Mouse (Mus musculus): ENCODE measurements at regions not wholly inside any gene's neighbourhood (a gene's known extent, or its start where the extent isn't known, plus 50 kb on each side); places are given as distances from the start of the nearest gene placed in this dataset.
A peak's percentile ranks its signal among the peaks of the same experiment; 100 is the strongest.

GRCm38 (mm10) chr8:44094818-44095217 lies 385.0 kb upstream of the Adam34 start:
- H3K79me3 ChIP-seq (ENCODE audit: low read depth), result no peaks in the 10 kb centered on the region
- H3K36me3 ChIP-seq (ENCODE audit: control insufficient read depth, insufficient read depth), result no peaks in the 10 kb centered on the region
- TF ChIP-seq MAX (IDR thresholded peaks at IDR 0.05) (peak; percentile 49), CTCF (IDR thresholded peaks at IDR 0.05; ENCODE audit: control insufficient read depth, insufficient read depth, insufficient read length) (no peak), MYOD1 (IDR thresholded peaks at IDR 0.05; ENCODE audit: control insufficient read depth, insufficient read length, low read depth) (no peak), USF1 (IDR thresholded peaks at IDR 0.05; ENCODE audit: low read depth) (no peak), FOSL1 (IDR thresholded peaks at IDR 0.05; ENCODE audit: insufficient read depth, low read length, poor library complexity, severe bottlenecking) (peak; percentile 70), MYOG (IDR thresholded peaks at IDR 0.05; ENCODE audit: control insufficient read depth, extremely low read depth, insufficient read length) (no peak), CEBPB (IDR thresholded peaks at IDR 0.05; ENCODE audit: low read depth) (peak; percentile 83)
- no peak overlapping the region for H3K4me3 ChIP-seq (ENCODE audit: insufficient read depth, poor library complexity, severe bottlenecking)
- no peaks in the 10 kb centered on the region for H3K79me2 ChIP-seq (ENCODE audit: control insufficient read depth, insufficient read depth)
- no peak overlapping the region for H3ac ChIP-seq (ENCODE audit: control insufficient read depth, insufficient read length, low read depth)
- H3K27me3 ChIP-seq (ENCODE audit: control insufficient read depth, insufficient read depth, insufficient read length), result no peaks in the 10 kb centered on the region

GRCm38 (mm10) chr8:44093491-44093890 lies 383.6 kb upstream of the Adam34 start:
- TF ChIP-seq MYOG (IDR thresholded peaks at IDR 0.05; ENCODE audit: control insufficient read depth, extremely low read depth, insufficient read length), result no peak
- peak; percentile 42 for TF ChIP-seq USF1 (IDR thresholded peaks at IDR 0.05; ENCODE audit: low read depth)
- peak; percentile 57 for TF ChIP-seq MAX (IDR thresholded peaks at IDR 0.05)
- peak; percentile 1 for TF ChIP-seq FOSL1 (IDR thresholded peaks at IDR 0.05; ENCODE audit: insufficient read depth, low read length, poor library complexity, severe bottlenecking)
- TF ChIP-seq CEBPB (IDR thresholded peaks at IDR 0.05; ENCODE audit: low read depth), result no peak
- Histone ChIP-seq H3K79me3 (ENCODE audit: low read depth) (no peaks in the 10 kb centered on the region), H3K27me3 (ENCODE audit: control insufficient read depth, insufficient read depth, insufficient read length) (no peaks in the 10 kb centered on the region), H3K4me3 (ENCODE audit: insufficient read depth, poor library complexity, severe bottlenecking) (no peak overlapping the region), H3K79me2 (ENCODE audit: control insufficient read depth, insufficient read depth) (no peaks in the 10 kb centered on the region), H3ac (ENCODE audit: control insufficient read depth, insufficient read length, low read depth) (no peak overlapping the region), H3K36me3 (ENCODE audit: control insufficient read depth, insufficient read depth) (no peaks in the 10 kb centered on the region)

GRCm38 (mm10) chr8:44082057-44082456 lies 372.2 kb upstream of the Adam34 start:
- Histone ChIP-seq H3ac (ENCODE audit: control insufficient read depth, insufficient read length, low read depth) (no peak overlapping the region), H3K4me3 (ENCODE audit: insufficient read depth, poor library complexity, severe bottlenecking) (no peak overlapping the region), H3K79me3 (ENCODE audit: low read depth) (no peaks in the 10 kb centered on the region), H3K79me2 (ENCODE audit: control insufficient read depth, insufficient read depth) (no peaks in the 10 kb centered on the region), H3K27me3 (ENCODE audit: control insufficient read depth, insufficient read depth, insufficient read length) (no peaks in the 10 kb centered on the region), H3K36me3 (ENCODE audit: control insufficient read depth, insufficient read depth) (no peaks in the 10 kb centered on the region)
- TF ChIP-seq CTCF (IDR thresholded peaks at IDR 0.05; ENCODE audit: control insufficient read depth, insufficient read depth, insufficient read length) (no peak), MYOG (IDR thresholded peaks at IDR 0.05; ENCODE audit: control insufficient read depth, extremely low read depth, insufficient read length) (no peak), MYOD1 (IDR thresholded peaks at IDR 0.05; ENCODE audit: control insufficient read depth, insufficient read length, low read depth) (no peak), USF1 (IDR thresholded peaks at IDR 0.05; ENCODE audit: low read depth) (no peak), FOSL1 (IDR thresholded peaks at IDR 0.05; ENCODE audit: insufficient read depth, low read length, poor library complexity, severe bottlenecking) (no peak), MAX (IDR thresholded peaks at IDR 0.05) (no peak), CEBPB (IDR thresholded peaks at IDR 0.05; ENCODE audit: low read depth) (no peak)

GRCm38 (mm10) chr8:44058846-44059245 lies 349.0 kb upstream of the Adam34 start:
- Histone ChIP-seq H3ac (ENCODE audit: control insufficient read depth, insufficient read length, low read depth) (no peak overlapping the region), H3K79me2 (ENCODE audit: control insufficient read depth, insufficient read depth) (no peaks in the 10 kb centered on the region), H3K4me3 (ENCODE audit: insufficient read depth, poor library complexity, severe bottlenecking) (no peak overlapping the region), H3K79me3 (ENCODE audit: low read depth) (no peaks in the 10 kb centered on the region), H3K27me3 (ENCODE audit: control insufficient read depth, insufficient read depth, insufficient read length) (no peaks in the 10 kb centered on the region), H3K36me3 (ENCODE audit: control insufficient read depth, insufficient read depth) (no peaks in the 10 kb centered on the region)
- no peak for TF ChIP-seq CTCF (IDR thresholded peaks at IDR 0.05; ENCODE audit: control insufficient read depth, insufficient read depth, insufficient read length)
- TF ChIP-seq MYOG (IDR thresholded peaks at IDR 0.05; ENCODE audit: control insufficient read depth, extremely low read depth, insufficient read length), result no peak
- TF ChIP-seq USF1 (IDR thresholded peaks at IDR 0.05; ENCODE audit: low read depth), result no peak
- TF ChIP-seq CEBPB (IDR thresholded peaks at IDR 0.05; ENCODE audit: low read depth), result no peak
- TF ChIP-seq MAX (IDR thresholded peaks at IDR 0.05), result no peak
- no peak for TF ChIP-seq MYOD1 (IDR thresholded peaks at IDR 0.05; ENCODE audit: control insufficient read depth, insufficient read length, low read depth)
- no peak for TF ChIP-seq FOSL1 (IDR thresholded peaks at IDR 0.05; ENCODE audit: insufficient read depth, low read length, poor library complexity, severe bottlenecking)

GRCm38 (mm10) chr8:44042572-44043355 lies 332.9 kb upstream of the Adam34 start:
- H3ac ChIP-seq (ENCODE audit: control insufficient read depth, insufficient read length, low read depth), result no peak overlapping the region
- no peaks in the 10 kb centered on the region for H3K79me2 ChIP-seq (ENCODE audit: control insufficient read depth, insufficient read depth)
- H3K27me3 ChIP-seq (ENCODE audit: control insufficient read depth, insufficient read depth, insufficient read length), result no peaks in the 10 kb centered on the region
- no peak overlapping the region for H3K4me3 ChIP-seq (ENCODE audit: insufficient read depth, poor library complexity, severe bottlenecking)
- no peak for TF ChIP-seq CTCF (IDR thresholded peaks at IDR 0.05; ENCODE audit: control insufficient read depth, insufficient read depth, insufficient read length)
- no peak for TF ChIP-seq CEBPB (IDR thresholded peaks at IDR 0.05; ENCODE audit: low read depth)
- TF ChIP-seq USF1 (IDR thresholded peaks at IDR 0.05; ENCODE audit: low read depth), result no peak
- no peak for TF ChIP-seq FOSL1 (IDR thresholded peaks at IDR 0.05; ENCODE audit: insufficient read depth, low read length, poor library complexity, severe bottlenecking)
- TF ChIP-seq MAX (IDR thresholded peaks at IDR 0.05), result no peak
- no peak for TF ChIP-seq MYOD1 (IDR thresholded peaks at IDR 0.05; ENCODE audit: control insufficient read depth, insufficient read length, low read depth)
- TF ChIP-seq MYOG (IDR thresholded peaks at IDR 0.05; ENCODE audit: control insufficient read depth, extremely low read depth, insufficient read length), result no peak
- no peaks in the 10 kb centered on the region for H3K36me3 ChIP-seq (ENCODE audit: control insufficient read depth, insufficient read depth)
- no peaks in the 10 kb centered on the region for H3K79me3 ChIP-seq (ENCODE audit: low read depth)

Measured in C2C12 (cell line).